Mouse (Mus musculus): ENCODE results near the gene Trpv2. TPM values are rescaled to one million over a fixed set of nuclear protein-coding genes. Genes with fewer than 3 reads are reported as not detected.

The Trpv2 gene
- total and polyA plus RNA-seq, 3 experiments = 30.0 to 30.4 TPM; not detected in 1

DNA sequence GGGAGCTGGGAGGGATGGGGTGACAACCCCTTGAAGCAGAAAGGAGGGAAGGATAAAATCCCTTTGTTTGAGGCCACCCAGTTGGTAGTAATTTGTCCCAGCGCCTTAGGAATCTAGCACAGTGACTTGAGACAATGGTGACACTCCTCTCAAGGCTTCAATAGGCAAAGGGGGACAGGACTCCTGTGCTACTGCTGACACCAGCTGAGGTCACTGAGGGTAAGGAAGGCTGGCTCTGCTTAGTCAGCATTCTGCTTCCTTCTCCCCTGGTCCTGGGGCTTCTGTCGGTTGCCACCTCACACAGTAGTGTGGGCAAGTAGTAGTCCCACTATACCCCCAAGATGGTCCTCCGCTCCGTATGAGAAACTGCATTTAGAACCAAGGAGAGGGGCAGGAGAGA, 56.9 kb downstream of the Trpv2 start:
- no peaks in the 10 kb centered on the region for H3K79me2 ChIP-seq (ENCODE audit: control insufficient read depth, insufficient read depth, low read length, poor library complexity)
- no peaks in the 10 kb centered on the region for H3K9me3 ChIP-seq (replicated peaks; ENCODE audit: insufficient read depth, low read length)
- H3K9ac ChIP-seq (ENCODE audit: control insufficient read depth, low read depth, low read length, poor library complexity, severe bottlenecking) = no peak overlapping the region
- H3K27me3 ChIP-seq (ENCODE audit: control insufficient read depth in 1 of 2, insufficient read depth in 2 of 2, low read length in 2 of 2) = no peaks in the 10 kb centered on the region
- no peak overlapping the region for H3K4me3 ChIP-seq (ENCODE audit: control insufficient read depth in 1 of 2, insufficient read depth in 1 of 2, low read depth in 2 of 2, low read length in 2 of 2)
- no peak overlapping the region for H3K27ac ChIP-seq (ENCODE audit: control insufficient read depth, low read depth, low read length)
- H3K4me1 ChIP-seq (ENCODE audit: control insufficient read depth in 1 of 2, insufficient read depth in 2 of 2, low read length in 2 of 2) = peaks cover 0 to 8% of the 10 kb centered on the region in 2 experiments; a peak in 1 of 4 replicates
- H3K36me3 ChIP-seq (ENCODE audit: control insufficient read depth in 1 of 2, insufficient read depth in 2 of 2, low read length in 2 of 2) = peaks cover 0 to 7% of the 10 kb centered on the region in 2 experiments; a peak in 2 of 4 replicates
- DNase-seq (ENCODE audit: low read depth, low spot score) = no peak
- TF ChIP-seq MYC (IDR thresholded peaks at IDR 0.05; ENCODE audit: low read depth, low read length) = no peak
- no peak for TF ChIP-seq UBTF (IDR thresholded peaks at IDR 0.05; ENCODE audit: borderline replicate concordance, insufficient read depth, low read depth, low read length)
- TF ChIP-seq MAZ (IDR thresholded peaks at IDR 0.05; ENCODE audit: low read depth, low read length) = no peak
- no peak for TF ChIP-seq RCOR1 (IDR thresholded peaks at IDR 0.05; ENCODE audit: low read depth, low read length)
- TF ChIP-seq E2F4 (IDR thresholded peaks at IDR 0.05; ENCODE audit: borderline replicate concordance, low read depth, low read length) = no peak
- no peak for TF ChIP-seq GABPA (IDR thresholded peaks at IDR 0.05; ENCODE audit: low read depth, low read length)
- no peak for TF ChIP-seq GATA1 (IDR thresholded peaks at IDR 0.05; ENCODE audit: low read depth, low read length)
- TF ChIP-seq NRF1 (IDR thresholded peaks at IDR 0.05; ENCODE audit: insufficient read depth, low read depth, low read length, poor library complexity, severe bottlenecking) = no peak

DNA sequence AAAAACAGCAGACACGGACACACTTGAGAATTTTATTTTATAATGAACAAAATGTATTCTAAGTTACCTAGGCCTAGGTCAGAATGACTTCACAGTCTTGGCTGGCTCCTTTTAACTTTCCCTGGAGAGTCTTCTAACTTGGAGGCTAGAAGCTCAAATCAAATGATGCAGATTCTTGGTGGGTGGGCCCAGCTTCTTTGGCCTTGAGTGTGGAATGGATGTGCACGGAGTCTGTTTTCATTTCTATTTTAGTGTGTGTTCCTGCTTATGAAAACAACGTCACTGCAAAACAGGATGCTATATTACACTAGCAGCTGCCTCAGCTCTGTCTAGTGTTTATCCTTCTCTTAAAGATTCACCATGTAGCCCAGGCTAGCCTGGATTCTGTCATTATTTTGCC, 61.1 kb downstream of the Trpv2 start:
- H3K4me1 ChIP-seq (ENCODE audit: control insufficient read depth in 1 of 2, insufficient read depth in 2 of 2, low read length in 2 of 2) = no peaks in the 10 kb centered on the region
- no peaks in the 10 kb centered on the region for H3K9me3 ChIP-seq (replicated peaks; ENCODE audit: insufficient read depth, low read length)
- no peak overlapping the region for H3K4me3 ChIP-seq (ENCODE audit: control insufficient read depth in 1 of 2, insufficient read depth in 1 of 2, low read depth in 2 of 2, low read length in 2 of 2)
- no peak for TF ChIP-seq CHD1 (IDR thresholded peaks at IDR 0.05; ENCODE audit: low read depth, low read length)
- no peak for TF ChIP-seq RCOR1 (IDR thresholded peaks at IDR 0.05; ENCODE audit: low read depth, low read length)
- no peak for TF ChIP-seq POLR2AphosphoS5 (IDR thresholded peaks at IDR 0.05; ENCODE audit: borderline replicate concordance, low read depth, low read length)
- TF ChIP-seq MYB (IDR thresholded peaks at IDR 0.05; ENCODE audit: low read depth, low read length) = no peak
- no peak for TF ChIP-seq EP300 (IDR thresholded peaks at IDR 0.05; ENCODE audit: low read depth in 1 of 2, low read length in 2 of 2)
- TF ChIP-seq TAL1 (IDR thresholded peaks at IDR 0.05; ENCODE audit: low read length) = no peak
- TF ChIP-seq GABPA (IDR thresholded peaks at IDR 0.05; ENCODE audit: low read depth, low read length) = no peak
- TF ChIP-seq ZNF384 (IDR thresholded peaks at IDR 0.05; ENCODE audit: low read depth, low read length) = no peak
- TF ChIP-seq E2F4 (IDR thresholded peaks at IDR 0.05; ENCODE audit: borderline replicate concordance, low read depth, low read length) = no peak
- TF ChIP-seq TCF12 (IDR thresholded peaks at IDR 0.05; ENCODE audit: low read depth, low read length) = no peak
- no peak for TF ChIP-seq POLR2AphosphoS2 (IDR thresholded peaks at IDR 0.05; ENCODE audit: low read length)
- TF ChIP-seq CTCF (IDR thresholded peaks at IDR 0.05 in 2 of 3, conservative IDR thresholded peaks at IDR 0.05 in 1 of 3; ENCODE audit: control insufficient read depth in 1 of 3, insufficient read depth in 1 of 3, low read depth in 2 of 3, low read length in 3 of 3, poor library complexity in 1 of 3, severe bottlenecking in 1 of 3) = no peak
- TF ChIP-seq CHD2 (IDR thresholded peaks at IDR 0.05; ENCODE audit: low read length) = no peak
- no peak for TF ChIP-seq ZKSCAN1 (IDR thresholded peaks at IDR 0.05; ENCODE audit: low read depth, low read length)
- no peak for TF ChIP-seq SMC3 (IDR thresholded peaks at IDR 0.05; ENCODE audit: low read depth, low read length)
- TF ChIP-seq ZC3H11A (IDR thresholded peaks at IDR 0.05; ENCODE audit: low read depth, low read length) = no peak
- no peak for TF ChIP-seq MYC (IDR thresholded peaks at IDR 0.05; ENCODE audit: low read depth, low read length)
- no peak for TF ChIP-seq HCFC1 (IDR thresholded peaks at IDR 0.05; ENCODE audit: low read depth, low read length)
- no peaks in the 10 kb centered on the region for H3K27me3 ChIP-seq (ENCODE audit: control insufficient read depth in 1 of 2, insufficient read depth in 2 of 2, low read length in 2 of 2)
- no peaks in the 10 kb centered on the region for H3K79me2 ChIP-seq (ENCODE audit: control insufficient read depth, insufficient read depth, low read length, poor library complexity)
- no peak overlapping the region for H3K27ac ChIP-seq (ENCODE audit: control insufficient read depth, low read depth, low read length)
- H3K9ac ChIP-seq (ENCODE audit: control insufficient read depth, low read depth, low read length, poor library complexity, severe bottlenecking) = no peak overlapping the region
- H3K36me3 ChIP-seq (ENCODE audit: control insufficient read depth in 1 of 2, insufficient read depth in 2 of 2, low read length in 2 of 2) = no peaks in the 10 kb centered on the region
- no peak for DNase-seq (ENCODE audit: low read depth, low spot score)

Data from MEL (cell line).